Mouse (Mus musculus) heart, embryonic 12.5 days (tissue): ENCODE results near the gene Phex. TPM values are rescaled to one million over a fixed set of nuclear protein-coding genes. Genes with fewer than 3 reads are reported as not detected.

Experiments
- ATAC-seq: fragments of 200-750 bp; cut with Nextera tagmentation; 2 replicates; pipeline ENCODE4 v1.8.0; 2017; ENCODE audit warnings: moderate TSS enrichment, moderate library complexity; ENCODE audit not compliant: insufficient number of reproducible peaks, low FRiP score
- H3K27ac ChIP-seq: fragments of 300-500 bp; sonication (generic); 2 replicates; pipeline ENCODE4 v1.5.1; 2016; ENCODE audit warnings: mild to moderate bottlenecking, moderate library complexity; ENCODE audit not compliant: poor library complexity, severe bottlenecking
- H3K27me3 ChIP-seq: fragments of 300-500 bp; sonication (generic); replicated peaks from 2 replicates; pipeline ENCODE4 v1.6.1; 2016; ENCODE audit warnings: mild to moderate bottlenecking, moderate library complexity
- H3K36me3 ChIP-seq: fragments of 300-500 bp; sonication (generic); 2 replicates; pipeline ENCODE4 v1.6.1; 2016; ENCODE audit warnings: mild to moderate bottlenecking, moderate library complexity
- H3K4me1 ChIP-seq: fragments of 300-500 bp; sonication (generic); replicated peaks from 2 replicates; pipeline ENCODE4 v1.6.1; 2016; ENCODE audit warnings: mild to moderate bottlenecking
- H3K4me2 ChIP-seq: fragments of 300-500 bp; sonication (generic); 2 replicates; pipeline ENCODE4 v1.6.1; 2016; ENCODE audit warnings: mild to moderate bottlenecking, moderate library complexity
- H3K4me3 ChIP-seq: fragments of 300-500 bp; sonication (generic); 2 replicates; pipeline ENCODE4 v1.5.1; 2016; ENCODE audit warnings: mild to moderate bottlenecking
- H3K9ac ChIP-seq: fragments of 300-500 bp; sonication (generic); 2 replicates; pipeline ENCODE4 v1.6.1; 2016; ENCODE audit warnings: mild to moderate bottlenecking, moderate library complexity
- H3K9me3 ChIP-seq: fragments of 300-500 bp; sonication (generic); replicated peaks from 2 replicates; pipeline ENCODE4 v1.6.1; 2016; ENCODE audit warnings: mild to moderate bottlenecking, moderate library complexity
- WGBS: fragments of 180-500 bp; shearing (Covaris S2); methylation state at CpG from one replicate; pipeline ENCODE4 v1.1.7; 2016; 5-methylcytosine and 5-hydroxymethylcytosine counted together
- polyA plus RNA-seq: library from polyadenylated mRNA; unstranded; fragments of >200 nt; fragmentation: Nextera tagmentation; extraction: Ambion mirVana; gene quantifications from 2 replicates; pipeline ENCODE4 v1.2.1, GENCODE M21; 2016

The Phex gene
- polyA plus RNA-seq, 1 experiment from 2014 or later, result 0.11 TPM

GRCm38 (mm10) chrX:157378822-157379221 is 36.3 kb downstream of the Phex start:
- Histone ChIP-seq H3K27ac (no peak overlapping the region), H3K9me3 (peaks cover 6% of the 10 kb centered on the region; the same call in 1 of the 2 replicates), H3K27me3 (no peaks in the 10 kb centered on the region), H3K4me1 (no peaks in the 10 kb centered on the region), H3K4me3 (no peak overlapping the region), H3K36me3 (no peaks in the 10 kb centered on the region), H3K4me2 (no peak overlapping the region), H3K9ac (no peak overlapping the region)
- 58% methylated on average over 10 of the region's 10 CpGs for WGBS
- no peak for ATAC-seq

DNA sequence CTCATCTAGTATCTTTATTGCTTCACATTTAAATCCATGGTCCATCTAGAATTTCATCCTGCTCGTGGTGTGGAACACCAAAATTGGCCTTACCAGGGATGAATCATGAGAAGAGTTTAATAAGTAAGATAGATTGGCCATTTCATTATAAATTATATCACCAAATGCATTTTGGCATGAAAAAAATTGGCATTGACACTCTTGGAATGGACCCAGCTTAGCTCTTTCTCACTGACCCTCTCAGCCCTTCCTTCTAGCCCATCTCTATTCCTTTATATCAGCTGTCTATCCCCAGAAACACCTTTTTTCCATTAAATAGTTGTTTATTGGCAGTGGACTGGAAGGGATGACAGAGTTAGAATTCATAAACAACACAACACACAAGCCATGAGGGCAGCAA is 37.7 kb downstream of the Phex start:
- H3K4me2 ChIP-seq, result no peak overlapping the region
- peaks cover 6% of the 10 kb centered on the region; the same call in 1 of the 2 replicates for H3K9me3 ChIP-seq
- no peaks in the 10 kb centered on the region for H3K4me1 ChIP-seq
- no peak for ATAC-seq
- no peaks in the 10 kb centered on the region for H3K36me3 ChIP-seq
- 45% methylated on average over 1 of the region's 1 CpGs for WGBS
- no peak overlapping the region for H3K27ac ChIP-seq
- no peak overlapping the region for H3K9ac ChIP-seq
- no peak overlapping the region for H3K4me3 ChIP-seq
- no peaks in the 10 kb centered on the region for H3K27me3 ChIP-seq

DNA sequence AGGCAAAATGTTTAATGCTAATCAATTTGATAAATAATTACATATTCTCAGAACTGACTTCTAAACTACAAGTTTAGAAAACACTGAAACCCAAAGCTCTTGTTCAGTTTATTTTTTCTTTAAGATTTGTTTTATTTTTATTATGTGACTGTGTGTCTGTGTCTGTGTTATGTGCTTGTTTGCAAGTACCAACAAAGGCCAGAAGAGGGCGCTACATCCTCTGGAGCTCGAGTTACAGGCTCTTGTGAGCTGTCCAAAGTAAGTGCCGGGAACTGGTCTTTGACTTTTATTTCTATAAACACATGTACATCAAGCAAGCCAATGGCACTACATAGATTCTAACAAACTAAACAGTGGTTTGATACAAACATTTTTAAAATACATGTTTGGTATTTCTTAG is 41.2 kb downstream of the Phex start:
- 66% methylated on average over 3 of the region's 3 CpGs for WGBS

DNA sequence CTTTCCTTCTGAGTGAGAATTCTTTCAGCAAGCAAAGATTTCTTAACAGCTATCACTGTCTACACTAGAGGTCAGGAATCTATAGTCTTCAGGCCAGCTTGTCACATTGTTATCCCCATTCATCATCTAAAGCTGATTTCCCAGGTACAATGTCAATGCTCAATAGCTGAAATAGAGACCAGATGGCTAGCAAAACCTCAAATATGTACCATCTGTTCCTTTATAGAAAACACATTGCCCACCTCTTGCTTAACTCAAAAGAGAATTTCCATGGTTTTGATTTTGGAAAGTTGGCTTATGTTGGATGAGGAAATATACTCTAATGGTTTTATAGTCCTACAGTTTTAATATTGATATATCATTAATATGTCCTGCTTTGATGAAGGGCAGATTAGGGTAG is 45.9 kb downstream of the Phex start:
- H3K36me3 ChIP-seq, result no peaks in the 10 kb centered on the region
- no peak overlapping the region for H3K27ac ChIP-seq
- no peaks in the 10 kb centered on the region for H3K9me3 ChIP-seq
- no peak for ATAC-seq
- no peaks in the 10 kb centered on the region for H3K27me3 ChIP-seq
- H3K9ac ChIP-seq, result no peak overlapping the region
- H3K4me2 ChIP-seq, result no peak overlapping the region
- no peak overlapping the region for H3K4me3 ChIP-seq
- H3K4me1 ChIP-seq, result no peaks in the 10 kb centered on the region

More for the DNA sequence above, 41.2 kb downstream of the Phex start:
- H3K4me2 ChIP-seq, result no peak overlapping the region
- no peak overlapping the region for H3K4me3 ChIP-seq
- no peaks in the 10 kb centered on the region for H3K27me3 ChIP-seq
- no peaks in the 10 kb centered on the region for H3K36me3 ChIP-seq
- ATAC-seq, result no peak
- no peaks in the 10 kb centered on the region for H3K4me1 ChIP-seq
- H3K9me3 ChIP-seq, result peaks cover 6% of the 10 kb centered on the region; the same call in 1 of the 2 replicates
- H3K9ac ChIP-seq, result no peak overlapping the region
- H3K27ac ChIP-seq, result no peak overlapping the region

DNA sequence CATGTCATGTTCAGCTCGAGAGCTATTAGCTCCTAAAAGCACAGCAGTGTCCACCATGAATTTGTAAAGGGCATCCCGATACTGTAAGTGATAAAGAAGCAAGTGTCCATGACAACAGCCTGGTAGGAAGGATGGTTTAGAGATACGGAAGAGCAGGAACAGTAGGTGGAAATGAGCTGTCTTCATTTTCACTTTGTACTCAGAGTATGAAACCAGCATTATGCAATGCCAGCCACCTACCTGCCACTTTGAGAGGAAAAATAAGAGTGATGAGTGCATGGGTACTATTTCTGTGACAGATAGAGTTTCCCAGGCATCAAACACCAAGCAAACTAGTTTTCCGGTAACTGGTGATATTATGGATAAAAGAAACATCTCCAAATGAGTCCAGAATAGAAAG is 59.6 kb downstream of the Phex start:
- no peak for ATAC-seq
- 72% methylated on average over 4 of the region's 4 CpGs for WGBS
- Histone ChIP-seq H3K9ac (no peak overlapping the region), H3K27me3 (no peaks in the 10 kb centered on the region), H3K27ac (no peak overlapping the region), H3K36me3 (no peaks in the 10 kb centered on the region), H3K4me1 (no peaks in the 10 kb centered on the region), H3K9me3 (no peaks in the 10 kb centered on the region), H3K4me3 (no peak overlapping the region), H3K4me2 (no peak overlapping the region)

- H3K9ac ChIP-seq, result no peak overlapping the region
- no peak for ATAC-seq
- no peaks in the 10 kb centered on the region for H3K36me3 ChIP-seq
- H3K27ac ChIP-seq, result no peak overlapping the region
- H3K9me3 ChIP-seq, result no peaks in the 10 kb centered on the region
- H3K4me1 ChIP-seq, result no peaks in the 10 kb centered on the region
- H3K27me3 ChIP-seq, result no peaks in the 10 kb centered on the region
- H3K4me2 ChIP-seq, result no peak overlapping the region
- no peak overlapping the region for H3K4me3 ChIP-seq
- WGBS, result 77% methylated on average over 6 of the region's 6 CpGs
Measured at GRCm38 (mm10) chrX:157346201-157346600, 68.9 kb downstream of the Phex start.

GRCm38 (mm10) chrX:157334726-157335125 is 80.4 kb downstream of the Phex start:
- no peak overlapping the region for H3K4me3 ChIP-seq
- no peaks in the 10 kb centered on the region for H3K36me3 ChIP-seq
- ATAC-seq, result no peak
- no peaks in the 10 kb centered on the region for H3K4me1 ChIP-seq
- WGBS, result 35% methylated on average over 4 of the region's 4 CpGs
- no peaks in the 10 kb centered on the region for H3K27me3 ChIP-seq
- H3K27ac ChIP-seq, result no peak overlapping the region
- H3K4me2 ChIP-seq, result no peak overlapping the region
- H3K9me3 ChIP-seq, result no peaks in the 10 kb centered on the region
- H3K9ac ChIP-seq, result no peak overlapping the region

- Histone ChIP-seq H3K27ac (no peak overlapping the region), H3K36me3 (no peaks in the 10 kb centered on the region), H3K4me3 (no peak overlapping the region), H3K9ac (no peak overlapping the region), H3K4me2 (no peak overlapping the region), H3K4me1 (no peaks in the 10 kb centered on the region), H3K9me3 (no peaks in the 10 kb centered on the region), H3K27me3 (no peaks in the 10 kb centered on the region)
- 77% methylated on average over 3 of the region's 3 CpGs for WGBS
- ATAC-seq, result no peak
Measured at GRCm38 (mm10) chrX:157329821-157330220, 85.3 kb downstream of the Phex start.

- Histone ChIP-seq H3K27me3 (no peaks in the 10 kb centered on the region), H3K4me3 (no peak overlapping the region), H3K36me3 (no peaks in the 10 kb centered on the region), H3K4me1 (no peaks in the 10 kb centered on the region), H3K9me3 (no peaks in the 10 kb centered on the region), H3K9ac (no peak overlapping the region), H3K27ac (no peak overlapping the region), H3K4me2 (no peak overlapping the region)
- 53% methylated on average over 1 of the region's 1 CpGs for whole genome bisulfite sequencing
- ATAC-seq, result no peak
Measured at GRCm38 (mm10) chrX:157328396-157328795, 86.7 kb downstream of the Phex start.

GRCm38 (mm10) chrX:157327756-157328155 is 87.4 kb downstream of the Phex start:
- no peak for ATAC-seq

DNA sequence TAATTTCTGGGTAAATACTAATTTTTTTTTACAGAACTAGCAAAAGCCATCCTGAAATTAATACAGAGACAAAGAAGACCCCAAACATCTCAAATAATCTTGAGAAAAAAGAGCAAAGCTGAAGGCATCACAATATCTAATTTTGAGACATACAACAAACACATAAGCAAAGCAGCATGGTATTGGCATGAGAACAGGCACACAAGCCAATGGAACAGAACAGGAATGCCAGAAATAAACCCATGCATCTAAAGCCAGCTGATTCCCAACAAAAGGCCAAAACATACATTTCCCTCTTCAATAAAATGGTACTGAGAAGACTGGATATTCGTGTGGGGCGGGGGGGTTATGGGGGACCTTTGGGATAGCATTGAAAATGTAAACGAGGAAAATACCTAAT is 90.7 kb downstream of the Phex start:
- Histone ChIP-seq H3K4me1 (no peaks in the 10 kb centered on the region), H3K9ac (no peak overlapping the region), H3K9me3 (no peaks in the 10 kb centered on the region), H3K4me3 (no peak overlapping the region), H3K36me3 (no peaks in the 10 kb centered on the region), H3K27ac (no peak overlapping the region), H3K4me2 (no peak overlapping the region), H3K27me3 (no peaks in the 10 kb centered on the region)
- 85% methylated on average over 3 of the region's 3 CpGs for WGBS
- ATAC-seq, result no peak

More at GRCm38 (mm10) chrX:157327756-157328155, 87.4 kb downstream of the Phex start:
- Histone ChIP-seq H3K9me3 (no peaks in the 10 kb centered on the region), H3K9ac (no peak overlapping the region), H3K4me1 (no peaks in the 10 kb centered on the region), H3K27me3 (no peaks in the 10 kb centered on the region), H3K4me3 (no peak overlapping the region), H3K27ac (no peak overlapping the region), H3K36me3 (no peaks in the 10 kb centered on the region), H3K4me2 (no peak overlapping the region)
- 92% methylated on average over 3 of the region's 3 CpGs for WGBS

DNA sequence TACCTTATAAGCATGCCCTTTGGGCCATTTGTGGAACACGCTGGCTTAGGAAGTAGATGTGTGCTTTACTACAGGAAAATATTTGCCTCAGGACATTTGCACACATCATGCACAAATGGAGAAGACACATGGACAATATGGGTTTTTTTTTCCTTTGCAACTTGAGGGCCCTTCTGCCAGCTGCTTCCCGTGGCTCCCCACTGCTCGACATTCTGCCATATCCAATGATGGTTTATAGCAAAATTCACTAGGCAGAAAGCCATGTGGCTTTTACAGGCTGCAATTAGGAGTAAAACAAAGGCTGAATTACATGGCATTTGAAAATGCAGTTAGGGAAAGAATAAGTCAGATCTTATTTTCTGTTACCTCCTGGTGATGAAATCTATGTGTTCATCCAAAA is 104.8 kb downstream of the Phex start:
- no peaks in the 10 kb centered on the region for H3K4me1 ChIP-seq
- H3K9me3 ChIP-seq, result no peaks in the 10 kb centered on the region
- no peak overlapping the region for H3K4me3 ChIP-seq
- H3K27ac ChIP-seq, result no peak overlapping the region
- H3K4me2 ChIP-seq, result no peak overlapping the region
- ATAC-seq, result no peak
- H3K9ac ChIP-seq, result no peak overlapping the region
- 69% methylated on average over 3 of the region's 3 CpGs for WGBS
- no peaks in the 10 kb centered on the region for H3K36me3 ChIP-seq
- no peaks in the 10 kb centered on the region for H3K27me3 ChIP-seq
